Mouse (Mus musculus) neural tube, embryonic 13.5 days (tissue): ENCODE data around the gene Gm8369. TPM values are rescaled to one million over a fixed set of nuclear protein-coding genes. Genes with fewer than 3 reads are reported as not detected.
"Not testable (repeated sequence)": the region's sequence is repeated elsewhere in the genome, so short reads cannot be mapped to it uniquely, and the experiment has no call there.

Source experiments
- ATAC-seq: fragments of 200-750 bp; cut with Nextera tagmentation; 2 replicates; pipeline ENCODE4 v1.8.0; 2017; ENCODE audit warnings: low read depth, mild to moderate bottlenecking, moderate TSS enrichment, moderate library complexity
- H3K27ac ChIP-seq: fragments of 300-500 bp; sonication (generic); replicated peaks from 2 replicates; pipeline ENCODE4 v1.5.1; 2015; ENCODE audit warnings: moderate library complexity, mild to moderate bottlenecking, inconsistent platforms
- H3K27me3 ChIP-seq: fragments of 300-500 bp; sonication (generic); 2 replicates; pipeline ENCODE4 v1.6.1; 2015; ENCODE audit warnings: mild to moderate bottlenecking, inconsistent platforms
- H3K36me3 ChIP-seq: fragments of 300-500 bp; sonication (generic); 2 replicates; pipeline ENCODE4 v1.6.1; 2015; ENCODE audit warnings: mild to moderate bottlenecking, inconsistent platforms
- H3K4me1 ChIP-seq: fragments of 300-500 bp; sonication (generic); replicated peaks from 2 replicates; pipeline ENCODE4 v1.6.1; 2015; ENCODE audit warnings: inconsistent platforms
- H3K4me2 ChIP-seq: fragments of 300-500 bp; sonication (generic); 2 replicates; pipeline ENCODE4 v1.6.1; 2015; ENCODE audit warnings: inconsistent platforms, mild to moderate bottlenecking, moderate library complexity
- H3K4me3 ChIP-seq: fragments of 300-500 bp; sonication (generic); 2 replicates; pipeline ENCODE4 v1.5.1; 2015; ENCODE audit warnings: mild to moderate bottlenecking, inconsistent platforms
- H3K9ac ChIP-seq: fragments of 300-500 bp; sonication (generic); 2 replicates; pipeline ENCODE4 v1.6.1; 2015; ENCODE audit warnings: moderate library complexity, mild to moderate bottlenecking, inconsistent platforms
- H3K9me3 ChIP-seq: fragments of 300-500 bp; sonication (generic); 2 replicates; pipeline ENCODE4 v1.6.1; 2016; ENCODE audit warnings: inconsistent platforms
- WGBS: fragments of 180-500 bp; shearing (Covaris S2); methylation state at CpG from one replicate; pipeline ENCODE4 v1.1.7; 2015; 5-methylcytosine and 5-hydroxymethylcytosine counted together
- polyA plus RNA-seq: library from polyadenylated mRNA; unstranded; fragments of >200 nt; fragmentation: Nextera tagmentation; extraction: Ambion mirVana; gene quantifications from 2 replicates; pipeline ENCODE4 v1.2.1, GENCODE M21; 2015

Gm8369 gene
- not detected in 2 replicates for polyA plus RNA-seq

DNA sequence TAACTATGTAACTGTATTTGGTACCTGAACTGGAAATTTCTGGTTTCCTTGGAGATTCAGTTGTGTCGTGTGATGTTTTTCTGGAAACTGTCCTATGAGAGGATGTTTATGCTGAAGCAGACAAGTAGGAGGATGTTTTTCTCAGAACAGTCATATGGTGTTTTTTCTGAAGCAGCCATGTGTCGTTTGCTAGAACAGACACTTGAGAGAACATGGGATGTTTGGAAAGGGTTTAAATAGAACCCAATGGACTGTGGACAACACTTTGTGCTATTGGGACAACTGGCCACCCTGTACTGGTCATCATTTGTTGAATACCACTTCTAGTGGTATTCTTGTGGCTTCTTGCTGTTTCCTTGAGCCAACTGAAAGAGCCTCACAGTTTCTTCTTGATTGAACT, at the start of gene Gm8369:
Gene Gm8369 (plus strand): TSS at position 193 of the 400 bp plus-strand sequence.
- Histone ChIP-seq H3K9ac (no peak within 1 kb of the TSS), H3K4me2 (no peak within 1 kb of the TSS), H3K27me3 (no peaks in the 10 kb centered on the region), H3K27ac (no peak within 1 kb of the TSS), H3K4me1 (no peaks in the 10 kb centered on the region), H3K9me3 (no peaks in the 10 kb centered on the region), H3K4me3 (no peak within 1 kb of the TSS), H3K36me3 (no peaks in the 10 kb centered on the region)
- WGBS: 88% methylated on average over 2 of the region's 2 CpGs
- no peak for ATAC-seq

DNA sequence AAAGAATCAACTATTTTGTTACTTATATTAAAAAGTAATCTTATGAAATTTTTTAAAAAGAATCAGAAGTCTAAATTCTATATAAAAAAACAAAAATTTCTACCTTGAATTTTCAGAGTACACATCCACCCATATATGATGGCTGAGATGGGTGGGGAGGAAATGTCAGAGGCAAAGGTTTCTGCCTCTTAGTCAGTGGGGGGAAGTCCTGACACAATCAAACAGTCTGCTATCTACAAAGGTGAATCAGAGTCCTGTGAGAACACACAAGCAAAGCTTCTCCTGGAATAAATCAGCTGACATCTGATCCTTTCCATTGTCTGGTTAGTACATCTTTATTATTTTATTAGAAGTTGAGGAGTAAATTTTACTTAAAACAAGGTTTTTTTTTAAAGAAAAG, 42.4 kb upstream of the Gm8369 start, which contains the start of gene Ms4a4b:
Gene Ms4a4b (plus strand): TSS at position 216 of the 400 bp plus-strand sequence.
- H3K36me3 ChIP-seq: no peaks in the 10 kb centered on the region
- H3K4me3 ChIP-seq: no peak within 1 kb of the TSS
- H3K27ac ChIP-seq: no peak within 1 kb of the TSS
- no peak for ATAC-seq
- no peaks in the 10 kb centered on the region for H3K4me1 ChIP-seq
- no peaks in the 10 kb centered on the region for H3K9me3 ChIP-seq
- no peak within 1 kb of the TSS for H3K9ac ChIP-seq
- no peaks in the 10 kb centered on the region for H3K27me3 ChIP-seq
- no peak within 1 kb of the TSS for H3K4me2 ChIP-seq

DNA sequence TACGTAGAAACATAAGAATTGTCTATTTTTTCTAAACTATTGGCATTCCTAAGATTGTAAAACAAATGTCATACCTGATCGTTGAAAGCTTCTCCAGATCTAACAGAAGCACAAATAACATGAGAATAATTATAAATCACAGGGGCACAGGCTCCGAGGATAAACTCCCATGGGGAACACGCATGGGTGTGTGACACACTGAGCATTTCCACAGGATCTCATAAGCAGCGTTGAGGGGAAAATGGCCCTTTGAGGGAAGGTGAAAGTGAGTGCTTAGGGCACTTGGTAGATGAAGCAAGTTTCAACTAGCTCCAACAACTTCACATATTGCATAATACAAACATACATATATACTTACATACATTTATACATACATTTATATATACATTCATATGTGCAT, 41.8 kb upstream of the Gm8369 start:
- H3K27me3 ChIP-seq: no peaks in the 10 kb centered on the region
- H3K9ac ChIP-seq: no peak overlapping the region
- 88% methylated on average over 5 of the region's 5 CpGs for WGBS
- H3K4me2 ChIP-seq: no peak overlapping the region
- H3K4me1 ChIP-seq: no peaks in the 10 kb centered on the region
- no peak overlapping the region for H3K4me3 ChIP-seq
- H3K36me3 ChIP-seq: no peaks in the 10 kb centered on the region
- H3K9me3 ChIP-seq: no peaks in the 10 kb centered on the region
- no peak for ATAC-seq
- no peak overlapping the region for H3K27ac ChIP-seq

DNA sequence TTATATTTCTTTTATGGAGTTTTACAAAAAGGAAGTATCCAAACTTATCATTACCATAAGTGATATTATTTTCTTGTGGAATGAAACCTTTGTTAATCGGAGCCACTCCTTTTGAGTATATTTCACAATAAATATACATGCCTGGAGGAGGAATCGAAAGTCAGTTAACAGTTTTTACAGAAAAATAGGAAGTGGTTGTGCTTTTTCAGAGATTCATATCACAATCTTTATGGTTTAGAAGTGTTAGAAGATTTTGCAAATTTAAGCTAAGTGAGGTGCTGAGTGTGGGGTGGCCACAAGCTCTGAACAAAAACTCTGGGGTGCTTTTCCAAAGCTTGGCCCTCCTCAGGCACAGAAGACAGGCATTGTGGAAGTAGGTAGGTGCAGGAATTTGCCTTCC, 38.5 kb upstream of the Gm8369 start:
- no peak overlapping the region for H3K9ac ChIP-seq
- H3K27ac ChIP-seq: no peak overlapping the region
- H3K27me3 ChIP-seq: no peaks in the 10 kb centered on the region
- H3K4me2 ChIP-seq: no peak overlapping the region
- WGBS: 88% methylated on average over 2 of the region's 2 CpGs
- no peak overlapping the region for H3K4me3 ChIP-seq
- no peaks in the 10 kb centered on the region for H3K36me3 ChIP-seq
- no peaks in the 10 kb centered on the region for H3K4me1 ChIP-seq
- ATAC-seq: no peak
- no peaks in the 10 kb centered on the region for H3K9me3 ChIP-seq

DNA sequence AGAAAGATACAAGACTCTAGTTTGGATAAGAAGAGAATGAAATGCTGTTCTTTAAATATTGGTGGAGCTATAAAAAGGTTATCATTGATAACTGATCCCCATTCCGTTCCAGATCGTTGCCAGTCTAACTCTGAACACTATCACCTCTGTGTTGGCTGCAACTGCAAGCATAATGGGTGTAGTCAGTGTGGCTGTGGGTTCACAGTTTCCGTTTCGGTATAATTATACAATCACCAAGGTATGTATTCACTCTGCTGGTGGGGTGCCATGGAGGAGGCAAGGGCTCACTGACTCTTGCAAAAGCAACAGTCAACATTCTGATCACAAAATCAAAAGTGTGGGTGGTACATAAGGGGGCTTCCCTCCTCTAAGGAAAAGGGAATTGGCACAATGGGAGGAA, 26.7 kb upstream of the Gm8369 start:
- whole genome bisulfite sequencing: 85% methylated on average over 4 of the region's 4 CpGs
- H3K27ac ChIP-seq: not testable (repeated sequence)

DNA sequence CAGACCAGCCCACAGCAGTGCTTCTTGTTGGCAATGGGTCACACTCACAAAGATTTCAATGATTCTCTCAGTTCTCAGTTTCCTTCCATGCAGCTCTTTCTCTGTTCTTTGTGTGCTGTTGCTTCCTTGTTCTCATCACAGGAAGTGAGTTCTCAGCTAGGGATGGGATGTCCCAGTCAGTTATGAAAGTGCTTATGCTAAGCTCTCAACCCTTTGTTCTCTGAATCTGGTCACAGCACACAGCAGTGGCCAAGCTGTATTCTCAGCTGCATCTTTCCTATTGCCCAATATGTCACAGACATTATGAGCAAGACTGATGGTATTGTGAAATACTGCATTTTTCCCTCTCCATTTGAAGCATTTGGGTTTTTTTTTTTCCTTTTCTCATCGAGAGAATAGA, 20.9 kb upstream of the Gm8369 start:
- not testable (repeated sequence) for H3K36me3 ChIP-seq, H3K4me3 ChIP-seq, H3K9ac ChIP-seq, H3K27ac ChIP-seq, H3K4me2 ChIP-seq, H3K27me3 ChIP-seq, ATAC-seq, H3K4me1 ChIP-seq, H3K9me3 ChIP-seq
- WGBS: 79% methylated on average over 1 of the region's 1 CpGs

More for the DNA sequence above, 26.7 kb upstream of the Gm8369 start:
- not testable (repeated sequence) for ATAC-seq, H3K36me3 ChIP-seq, H3K4me2 ChIP-seq, H3K4me1 ChIP-seq, H3K9me3 ChIP-seq, H3K9ac ChIP-seq, H3K4me3 ChIP-seq, H3K27me3 ChIP-seq

DNA sequence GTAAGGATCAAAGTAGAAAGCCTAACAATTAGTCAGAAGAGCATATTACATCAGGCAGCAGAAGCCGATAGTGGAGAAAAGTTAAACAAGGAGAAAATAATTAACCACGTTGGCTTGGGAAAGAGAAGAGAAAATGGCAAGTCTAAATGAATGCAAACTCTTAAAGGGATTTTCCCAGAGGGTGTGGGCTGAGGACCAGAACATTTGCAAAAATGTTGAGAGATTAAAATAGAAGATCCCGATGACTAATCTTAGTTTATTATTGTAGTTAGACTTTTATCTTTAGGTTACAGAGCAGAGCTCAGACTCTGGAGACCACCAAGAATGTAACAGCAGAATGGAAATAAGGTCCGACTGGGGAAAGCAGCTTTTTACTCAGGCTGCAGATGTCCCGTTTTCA, 19.3 kb upstream of the Gm8369 start:
- Histone ChIP-seq H3K4me2 (no peak overlapping the region), H3K9me3 (no peaks in the 10 kb centered on the region), H3K9ac (no peak overlapping the region), H3K4me1 (no peaks in the 10 kb centered on the region), H3K27me3 (no peaks in the 10 kb centered on the region), H3K36me3 (no peaks in the 10 kb centered on the region), H3K4me3 (no peak overlapping the region), H3K27ac (no peak overlapping the region)
- WGBS: 77% methylated on average over 5 of the region's 5 CpGs
- ATAC-seq: no peak

DNA sequence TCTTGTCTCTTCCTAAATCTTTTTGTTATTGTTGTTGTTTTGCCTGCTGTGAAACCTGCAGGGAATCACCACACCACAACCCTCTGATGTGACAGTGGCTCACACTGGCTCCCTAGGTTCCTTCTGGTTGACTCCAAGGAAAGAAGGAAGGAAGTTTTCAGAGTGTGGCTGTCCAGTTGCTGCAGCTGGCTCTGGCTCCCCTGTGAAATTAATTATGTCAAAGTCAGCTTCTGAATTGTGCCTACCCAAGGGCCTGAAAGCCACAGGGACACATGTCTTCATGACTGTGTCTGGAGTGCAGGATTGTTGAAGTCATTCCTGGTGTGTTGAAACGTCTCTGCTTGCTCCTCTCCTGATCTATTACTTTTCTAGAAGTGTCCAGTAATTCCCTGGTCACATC, 17.4 kb upstream of the Gm8369 start:
- ATAC-seq, H3K9ac ChIP-seq: not testable (repeated sequence)

DNA sequence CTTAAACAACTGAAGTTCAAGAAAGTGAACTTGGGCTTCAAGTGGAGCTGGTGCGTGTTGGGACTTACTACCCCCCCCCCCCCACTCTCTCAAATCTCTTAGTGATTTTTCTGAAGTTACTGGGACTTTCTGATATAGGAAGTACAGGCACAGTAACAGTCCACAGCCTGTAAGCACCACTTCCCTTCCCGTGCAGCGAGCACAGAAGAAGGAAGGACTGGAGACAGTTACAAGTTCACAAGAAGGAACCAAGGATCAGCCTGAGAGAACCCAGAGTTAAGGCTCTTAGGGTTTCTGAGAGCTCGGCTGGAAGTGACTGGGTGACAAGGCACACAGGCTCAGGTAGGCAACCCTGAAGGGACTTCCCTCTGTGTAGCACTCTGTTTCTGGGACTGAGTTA, 16.5 kb upstream of the Gm8369 start, which contains the start of gene Ms4a6c:
Gene Ms4a6c (plus strand): TSS at position 152 of the 400 bp plus-strand sequence.
- not testable (repeated sequence) for ATAC-seq, H3K9ac ChIP-seq, H3K4me3 ChIP-seq, H3K27ac ChIP-seq, H3K4me1 ChIP-seq, H3K4me2 ChIP-seq, H3K27me3 ChIP-seq, H3K36me3 ChIP-seq, H3K9me3 ChIP-seq
- WGBS: 97% methylated on average over 4 of the region's 4 CpGs

More for the DNA sequence above, 17.4 kb upstream of the Gm8369 start:
- H3K27me3 ChIP-seq, H3K4me3 ChIP-seq, H3K4me1 ChIP-seq, H3K9me3 ChIP-seq, H3K4me2 ChIP-seq, H3K27ac ChIP-seq, H3K36me3 ChIP-seq: not testable (repeated sequence)
- 65% methylated on average over 1 of the region's 1 CpGs for WGBS

DNA sequence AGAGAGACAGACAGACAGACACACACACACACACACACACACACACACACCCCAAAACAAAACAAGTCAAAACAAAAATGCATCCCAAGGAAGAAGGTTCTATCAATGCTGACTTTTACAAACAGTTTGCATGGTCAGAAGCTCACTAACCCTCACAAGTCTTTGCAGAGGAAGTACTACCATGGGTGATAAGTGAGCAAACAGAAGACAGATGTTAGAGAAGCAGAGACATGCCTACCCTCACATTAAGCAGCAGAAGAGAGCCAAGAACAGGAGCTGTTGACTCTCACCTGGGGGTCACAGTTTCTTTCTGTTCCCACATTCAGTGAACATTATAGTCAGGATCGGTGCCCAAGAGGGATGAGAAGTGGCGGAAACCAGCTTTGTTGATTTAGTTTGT, 6.0 kb upstream of the Gm8369 start:
- Histone ChIP-seq H3K36me3 (no peaks in the 10 kb centered on the region), H3K9ac (no peak overlapping the region), H3K27me3 (no peaks in the 10 kb centered on the region), H3K27ac (no peak overlapping the region), H3K4me2 (no peak overlapping the region), H3K4me1 (no peaks in the 10 kb centered on the region), H3K9me3 (no peaks in the 10 kb centered on the region), H3K4me3 (no peak overlapping the region)
- ATAC-seq: no peak
- 96% methylated on average over 2 of the region's 2 CpGs for WGBS

DNA sequence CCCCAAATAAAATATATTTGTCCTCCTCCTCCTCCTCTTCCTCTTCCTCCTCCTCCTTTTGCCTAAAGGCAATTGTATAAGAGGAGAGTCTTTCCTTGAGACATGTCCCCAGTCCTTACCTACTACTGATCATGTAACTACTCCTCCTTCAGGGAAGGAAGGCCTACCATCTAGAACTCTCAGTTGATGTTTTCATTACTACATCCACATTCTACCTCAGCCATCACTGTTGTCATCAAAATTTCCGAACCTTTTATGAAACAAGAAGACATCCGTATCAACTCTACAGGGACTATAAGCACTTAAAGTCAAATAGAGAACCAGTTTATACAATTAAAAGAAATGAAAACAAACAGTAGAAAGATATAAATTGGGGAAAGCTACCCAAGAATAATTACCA, 3.1 kb upstream of the Gm8369 start:
- Histone ChIP-seq H3K27me3 (no peaks in the 10 kb centered on the region), H3K4me3 (no peak overlapping the region), H3K36me3 (no peaks in the 10 kb centered on the region), H3K27ac (no peak overlapping the region), H3K9me3 (no peaks in the 10 kb centered on the region), H3K9ac (no peak overlapping the region), H3K4me1 (no peaks in the 10 kb centered on the region), H3K4me2 (no peak overlapping the region)
- 91% methylated on average over 2 of the region's 2 CpGs for whole genome bisulfite sequencing
- ATAC-seq: no peak

DNA sequence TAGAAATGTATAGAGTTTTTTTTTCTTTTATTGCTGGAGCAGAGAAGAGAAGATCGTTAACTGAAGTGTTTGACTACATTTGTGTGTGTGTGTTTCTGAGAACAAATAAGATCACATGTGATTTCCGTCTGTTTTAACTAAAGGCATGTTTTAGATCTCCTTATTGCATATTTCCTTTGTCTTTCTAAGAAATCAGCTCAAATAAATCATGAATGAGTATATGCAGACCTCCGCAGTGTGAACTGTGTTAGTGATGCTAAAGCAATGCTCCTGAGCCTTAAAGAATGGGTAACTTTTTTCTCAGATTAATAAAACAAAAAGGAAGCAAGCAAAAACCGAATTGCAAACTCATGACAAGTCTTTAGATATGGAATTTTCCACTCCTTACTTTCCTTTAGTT, 1.8 kb upstream of the Gm8369 start:
- no peak for ATAC-seq
- 78% methylated on average over 4 of the region's 4 CpGs for WGBS
- H3K4me3 ChIP-seq: no peak overlapping the region
- no peaks in the 10 kb centered on the region for H3K4me1 ChIP-seq
- no peak overlapping the region for H3K4me2 ChIP-seq
- no peaks in the 10 kb centered on the region for H3K36me3 ChIP-seq
- no peak overlapping the region for H3K27ac ChIP-seq
- H3K9me3 ChIP-seq: no peaks in the 10 kb centered on the region
- H3K27me3 ChIP-seq: no peaks in the 10 kb centered on the region
- H3K9ac ChIP-seq: no peak overlapping the region

DNA sequence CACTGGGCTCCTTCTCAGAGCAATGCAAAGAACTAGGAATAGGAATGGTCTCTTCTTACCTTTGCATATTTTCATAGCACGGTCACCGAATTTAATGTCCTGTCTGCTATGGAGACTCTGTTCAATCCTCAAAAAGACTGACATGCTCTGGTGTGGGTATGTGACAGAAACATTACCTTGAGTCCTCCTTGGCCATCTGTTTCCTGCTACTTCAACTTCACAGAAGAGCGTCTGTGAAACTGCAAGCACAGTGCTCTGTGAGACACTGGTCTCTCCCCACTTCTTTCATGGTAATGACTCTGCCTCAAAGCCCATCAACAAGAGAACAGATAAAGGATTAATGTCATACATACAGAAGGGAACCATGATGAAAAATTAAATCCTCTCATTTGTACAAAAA, 1.4 kb upstream of the Gm8369 start:
- no peak for ATAC-seq
- H3K27me3 ChIP-seq: no peaks in the 10 kb centered on the region
- no peak overlapping the region for H3K4me2 ChIP-seq
- no peak overlapping the region for H3K27ac ChIP-seq
- H3K4me1 ChIP-seq: no peaks in the 10 kb centered on the region
- H3K36me3 ChIP-seq: no peaks in the 10 kb centered on the region
- no peaks in the 10 kb centered on the region for H3K9me3 ChIP-seq
- H3K4me3 ChIP-seq: no peak overlapping the region
- H3K9ac ChIP-seq: no peak overlapping the region
- WGBS: 90% methylated on average over 3 of the region's 3 CpGs
